Mouse (Mus musculus): ENCODE results near the gene Chmp4b.

GRCm38 (mm10) chr2:154742911-154743819 is 91.7 kb downstream of the Chmp4b start:
- no peak for TF ChIP-seq CTCF (IDR thresholded peaks at IDR 0.05; ENCODE audit: control insufficient read depth, insufficient read depth, insufficient read length)
- no peak for TF ChIP-seq USF1 (IDR thresholded peaks at IDR 0.05; ENCODE audit: low read depth)

Data from C2C12 (cell line).